Mouse (Mus musculus): ENCODE data around the gene Vgll4.

- TF ChIP-seq CTCF (IDR thresholded peaks at IDR 0.05; ENCODE audit: low read depth, low read length) (no peak), POLR2A (IDR thresholded peaks at IDR 0.05; ENCODE audit: extremely low read depth, insufficient read depth, low read length) (no peak)
Measured at GRCm38 (mm10) chr6:114826889-114827288, 142.9 kb downstream of the Vgll4 start.

Data from liver, adult 2 months (tissue).